Mouse (Mus musculus) megakaryocyte, embryonic 14.5 days (primary cell): Measurements from ENCODE around the gene Zfp628. TPM values are rescaled to one million over a fixed set of nuclear protein-coding genes. Genes with fewer than 3 reads are reported as not detected.
"Not testable (repeated sequence)": the region's sequence is repeated elsewhere in the genome, so short reads cannot be mapped to it uniquely, and the experiment has no call there.

Source experiments
- H3K27me3 ChIP-seq: replicated peaks from 2 replicates; pipeline ENCODE3; 2012; ENCODE audit warnings: inconsistent platforms
- H3K36me3 ChIP-seq: replicated peaks from 2 replicates; pipeline ENCODE3; 2012; ENCODE audit warnings: low read length, inconsistent platforms, mixed read lengths
- H3K4me1 ChIP-seq: 2 replicates; pipeline ENCODE4 v1.6.1; 2012; ENCODE audit warnings: inconsistent platforms
- H3K4me3 ChIP-seq: replicated peaks from 2 replicates; pipeline ENCODE3; 2012; ENCODE audit warnings: moderate library complexity, mild to moderate bottlenecking, inconsistent platforms
- H3K9me3 ChIP-seq: 2 replicates; pipeline ENCODE4 v1.6.1; 2012; ENCODE audit warnings: inconsistent platforms
- FLI1 ChIP-seq: IDR thresholded peaks from 2 replicates; pipeline ENCODE4 v1.6.1; 2012; ENCODE audit warnings: low read length, inconsistent platforms, mixed read lengths
- GATA1 ChIP-seq: IDR thresholded peaks from 3 replicates; pipeline ENCODE4 v1.6.1; 2012; ENCODE audit warnings: mixed read lengths, low read length, inconsistent platforms, borderline replicate concordance
- polyA plus RNA-seq: library from polyadenylated mRNA; stranded (reverse); fragments of >175 nt; gene quantifications from 2 replicates; pipeline ENCODE4 v1.2.3, GENCODE M21; 2012; ENCODE audit warnings: low replicate concordance; ENCODE audit not compliant: insufficient read depth

Zfp628 gene
- polyA plus RNA-seq: 33.6 and 53.4 TPM in 2 replicates

- Histone ChIP-seq H3K27me3 (peaks cover 4% of the 10 kb centered on the region), H3K4me3 (peak within 1 kb of the TSS; percentile 99), H3K9me3 (peaks cover 2% of the 10 kb centered on the region; the same call in 1 of the 2 replicates), H3K4me1 (peaks cover 34% of the 10 kb centered on the region), H3K36me3 (peaks cover 36% of the 10 kb centered on the region)
- no peak for TF ChIP-seq GATA1
- no peak for TF ChIP-seq FLI1
Measured at GRCm38 (mm10) chr7:4915007-4915665, at the start of gene Zfp628. TSS of gene Zfp628 (plus strand) at chr7:4915217.

GRCm38 (mm10) chr7:4865579-4866493 is 49.2 kb upstream of the Zfp628 start:
- H3K9me3 ChIP-seq: no peaks in the 10 kb centered on the region
- no peak for TF ChIP-seq GATA1
- TF ChIP-seq FLI1: no peak
- H3K27me3 ChIP-seq: peaks cover 3% of the 10 kb centered on the region
- H3K4me1 ChIP-seq: peaks cover 29% of the 10 kb centered on the region
- no peaks in the 10 kb centered on the region for H3K36me3 ChIP-seq
- H3K4me3 ChIP-seq: peak overlapping the region; percentile 96

- Histone ChIP-seq H3K9me3 (no peaks in the 10 kb centered on the region), H3K36me3 (no peaks in the 10 kb centered on the region), H3K4me1 (peaks cover 29% of the 10 kb centered on the region), H3K4me3 (peak overlapping the region; percentile 96), H3K27me3 (peaks cover 6% of the 10 kb centered on the region)
- TF ChIP-seq FLI1: no peak
- no peak for TF ChIP-seq GATA1
Measured at GRCm38 (mm10) chr7:4866631-4867180, 48.3 kb upstream of the Zfp628 start.

DNA sequence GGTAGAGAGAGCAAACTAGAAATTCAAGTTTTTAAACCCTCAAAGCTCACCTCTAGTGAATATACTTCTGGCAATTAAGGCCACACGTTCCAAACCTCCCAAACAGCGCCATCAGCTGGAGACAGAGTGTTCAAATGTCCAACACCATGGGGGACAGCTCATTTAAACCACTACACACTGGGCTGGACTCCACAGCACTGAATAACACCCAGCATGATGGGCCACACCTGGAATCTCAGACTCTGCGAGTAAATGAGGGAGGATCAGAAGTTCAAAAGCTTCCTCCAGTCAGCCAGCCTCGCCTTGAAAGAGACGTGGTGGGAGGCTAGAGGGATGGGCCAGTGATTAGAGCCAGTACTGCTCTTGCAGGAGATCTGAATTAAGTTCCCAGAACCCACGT is 44.9 kb upstream of the Zfp628 start, which contains the start of gene Isoc2b:
Isoc2b (minus strand) TSS at position 126 of the 400 bp plus-strand sequence.
- Histone ChIP-seq H3K4me3 (no peak within 1 kb of the TSS), H3K36me3 (no peaks in the 10 kb centered on the region), H3K9me3 (no peaks in the 10 kb centered on the region), H3K27me3 (peaks cover 7% of the 10 kb centered on the region), H3K4me1 (peaks cover 18% of the 10 kb centered on the region)
- TF ChIP-seq GATA1: no peak
- no peak for TF ChIP-seq FLI1

DNA sequence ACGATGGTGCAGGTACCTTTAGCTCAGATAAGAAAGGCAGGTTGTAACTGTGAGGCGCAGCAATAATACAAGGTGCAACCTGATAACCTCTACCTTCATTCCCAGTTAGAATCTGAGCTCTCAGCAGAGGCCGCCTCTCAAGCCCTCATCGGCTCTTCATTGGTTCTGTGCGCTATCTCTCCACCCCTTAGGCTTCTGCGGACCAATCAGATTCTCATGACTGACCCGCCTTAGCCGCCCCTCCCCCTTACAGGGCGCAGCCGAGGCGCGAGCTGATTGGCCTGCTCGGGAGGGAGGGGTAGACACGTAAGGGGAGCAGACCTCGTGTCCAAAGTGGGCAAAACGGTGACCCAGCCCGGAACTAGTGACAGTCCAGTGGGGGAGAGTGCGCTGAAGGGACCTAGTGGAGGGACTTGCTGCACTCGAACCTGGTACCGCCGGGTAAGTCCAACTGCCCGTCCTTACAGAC is 38.2 kb upstream of the Zfp628 start, which contains the start of gene Isoc2a:
Isoc2a (plus strand) TSS at position 401 of the 469 bp plus-strand sequence.
- H3K4me1 ChIP-seq: peaks cover 20% of the 10 kb centered on the region
- H3K36me3 ChIP-seq: no peaks in the 10 kb centered on the region
- peaks cover 1% of the 10 kb centered on the region for H3K27me3 ChIP-seq
- TF ChIP-seq GATA1 (no peak), FLI1 (no peak)
- H3K9me3 ChIP-seq: peaks cover under 1% of the 10 kb centered on the region
- peak within 1 kb of the TSS; percentile 93 for H3K4me3 ChIP-seq

DNA sequence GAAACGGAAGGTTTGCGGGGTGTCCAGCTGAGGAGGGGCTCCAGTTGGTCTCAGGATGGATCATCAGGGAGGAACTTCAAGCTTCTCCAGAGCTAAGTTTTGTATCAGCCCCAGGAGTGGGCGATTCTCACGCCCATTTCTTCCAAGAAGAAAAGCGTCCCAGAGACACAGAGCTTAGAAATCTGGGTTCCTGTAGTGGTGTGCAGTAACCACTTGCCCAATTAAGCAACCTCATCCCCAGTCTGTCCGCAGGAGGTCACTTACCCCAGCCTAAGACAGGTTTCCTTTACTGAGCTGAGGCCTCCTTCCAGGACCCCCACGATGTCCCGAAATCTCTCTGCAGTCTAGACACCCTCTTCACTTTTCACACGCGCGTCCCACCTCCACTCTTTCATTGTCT is 37.8 kb upstream of the Zfp628 start:
- Histone ChIP-seq H3K4me1 (peaks cover 20% of the 10 kb centered on the region), H3K27me3 (peaks cover 1% of the 10 kb centered on the region), H3K36me3 (peaks cover 4% of the 10 kb centered on the region), H3K9me3 (peaks cover 5% of the 10 kb centered on the region), H3K4me3 (peak overlapping the region; percentile 93)
- TF ChIP-seq GATA1 (no peak), FLI1 (no peak)

- Histone ChIP-seq H3K9me3 (peaks cover 10% of the 10 kb centered on the region), H3K4me1 (peaks cover 20% of the 10 kb centered on the region), H3K36me3 (peaks cover 4% of the 10 kb centered on the region), H3K4me3 (no peak overlapping the region), H3K27me3 (peaks cover 1% of the 10 kb centered on the region)
- no peak for TF ChIP-seq GATA1
- TF ChIP-seq FLI1: no peak
Measured at GRCm38 (mm10) chr7:4878186-4878585, 36.8 kb upstream of the Zfp628 start.

- not testable (repeated sequence) for H3K4me3 ChIP-seq, H3K36me3 ChIP-seq, H3K27me3 ChIP-seq
- peaks cover 16% of the 10 kb centered on the region for H3K4me1 ChIP-seq
- H3K9me3 ChIP-seq: peaks cover 10% of the 10 kb centered on the region
Measured at GRCm38 (mm10) chr7:4879036-4879435, 36.0 kb upstream of the Zfp628 start.

GRCm38 (mm10) chr7:4886680-4887079 is 28.3 kb upstream of the Zfp628 start:
- Histone ChIP-seq H3K27me3 (no peaks in the 10 kb centered on the region), H3K9me3 (peaks cover 13% of the 10 kb centered on the region), H3K36me3 (peaks cover 19% of the 10 kb centered on the region), H3K4me1 (no peaks in the 10 kb centered on the region), H3K4me3 (no peak overlapping the region)
- TF ChIP-seq GATA1 (no peak), FLI1 (no peak)
